Mouse (Mus musculus) regulatory T cell (primary cell): Measurements from ENCODE around the gene Bmp6.

ENCODE experiments used
- in situ Hi-C: fragments of 300-600 bp; cut with MboI, MseI; formaldehyde crosslinking; loops from one replicate; pipeline ENCODE4 v1.15.1; 2025; ENCODE audit warnings: high pct_unique_total_duplicates

Gene Bmp6

GRCm38 (mm10) chr13:38353420-38354255, 8.7 kb downstream of the Bmp6 start:
- in situ Hi-C loops: no loop called here

DNA sequence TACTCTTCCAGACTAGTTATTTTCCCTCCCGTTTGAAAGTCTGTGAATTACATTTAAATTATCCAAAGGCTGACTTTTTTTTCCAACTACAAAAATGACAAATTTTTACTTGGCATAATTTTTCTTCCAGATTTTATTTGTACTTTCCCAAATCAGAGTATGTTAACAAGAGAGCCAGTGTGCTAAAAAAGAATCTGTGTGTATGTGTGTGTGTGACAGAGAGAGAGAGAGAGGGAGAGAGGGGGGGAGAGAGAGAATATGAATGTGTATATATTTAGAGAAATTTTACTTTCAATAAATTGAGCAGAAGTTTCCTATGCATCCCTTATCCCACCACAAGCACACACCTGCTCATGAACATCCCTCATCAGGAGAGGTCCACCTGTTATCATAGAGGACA, 9.4 kb downstream of the Bmp6 start:
- in situ Hi-C loops: no loop called here

DNA sequence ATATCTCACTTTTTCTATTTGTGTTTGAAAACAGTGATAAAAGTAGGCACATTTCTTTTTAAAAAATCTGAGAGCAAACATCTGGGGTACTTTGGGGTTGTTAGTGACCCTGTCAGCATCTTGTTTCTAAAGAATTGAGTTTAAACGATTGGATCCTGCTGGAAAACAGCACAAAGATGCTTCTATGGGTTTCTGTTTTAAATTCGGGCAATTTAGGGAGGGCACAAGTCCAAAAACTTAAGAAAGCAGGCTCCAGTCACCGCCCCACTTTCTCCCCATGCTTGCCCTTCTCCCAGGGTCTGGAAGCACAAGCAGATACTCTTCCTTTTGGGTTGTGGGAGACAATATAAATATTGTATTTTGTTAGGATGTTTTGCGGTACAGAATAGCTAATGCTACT, 14.1 kb downstream of the Bmp6 start:
- in situ Hi-C loops: no loop called here

DNA sequence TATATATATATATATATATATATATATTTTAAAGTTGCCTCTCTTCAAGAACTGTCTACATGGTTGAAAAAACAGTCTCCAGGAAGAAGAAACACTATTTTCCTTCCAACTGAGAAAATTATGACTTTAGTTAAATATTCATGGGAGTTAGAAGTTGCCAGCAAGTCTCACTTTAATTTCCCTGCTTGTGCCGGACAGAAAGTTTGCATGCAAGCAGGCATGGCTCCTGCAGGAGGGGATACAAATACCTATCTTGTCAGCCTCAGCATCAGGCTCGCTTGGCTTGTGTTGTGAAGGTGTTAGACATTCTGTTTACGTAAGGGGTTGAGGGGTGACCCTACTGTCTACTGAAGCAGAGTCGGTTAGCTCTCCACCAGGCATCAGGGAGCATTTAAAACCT, 17.8 kb downstream of the Bmp6 start:
- in situ Hi-C loops: no loop called here

- in situ Hi-C loops: no loop called here
These were observed 19.0 kb downstream of the Bmp6 start for GRCm38 (mm10) chr13:38363869-38364268.

- in situ Hi-C loops: no loop called here
These were observed 24.7 kb downstream of the Bmp6 start for GRCm38 (mm10) chr13:38369624-38370023.

DNA sequence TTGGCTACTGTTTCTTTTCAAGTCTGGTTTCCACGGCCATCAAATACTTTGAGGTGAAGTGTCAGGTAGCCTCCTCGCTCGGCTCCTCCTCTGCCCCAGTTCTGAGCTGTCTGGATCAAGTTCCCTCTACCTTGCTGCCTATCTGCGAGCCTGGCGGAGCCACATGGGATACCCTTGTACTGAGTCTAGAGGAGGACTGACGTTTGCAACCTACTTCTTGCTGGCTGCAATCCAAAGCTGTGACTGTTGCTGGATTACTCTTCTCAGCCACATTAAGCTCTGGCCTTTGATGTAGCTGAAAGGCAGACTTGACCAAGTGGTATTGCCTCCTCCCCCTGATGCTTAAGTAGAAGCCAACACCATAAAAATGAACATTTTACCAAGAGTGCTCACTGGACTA, 31.2 kb downstream of the Bmp6 start:
- in situ Hi-C loops: no loop called here

GRCm38 (mm10) chr13:38377355-38377754, 32.4 kb downstream of the Bmp6 start:
- in situ Hi-C loops: no loop called here

GRCm38 (mm10) chr13:38379806-38380205, 34.9 kb downstream of the Bmp6 start:
- in situ Hi-C loops: no loop called here

- in situ Hi-C loops: no loop called here
These were observed 41.2 kb downstream of the Bmp6 start for GRCm38 (mm10) chr13:38386035-38386559.

GRCm38 (mm10) chr13:38387453-38388040, 42.6 kb downstream of the Bmp6 start:
- in situ Hi-C loops: no loop called here

- in situ Hi-C loops: no loop called here
These were observed 48.5 kb downstream of the Bmp6 start for GRCm38 (mm10) chr13:38393444-38393843.

DNA sequence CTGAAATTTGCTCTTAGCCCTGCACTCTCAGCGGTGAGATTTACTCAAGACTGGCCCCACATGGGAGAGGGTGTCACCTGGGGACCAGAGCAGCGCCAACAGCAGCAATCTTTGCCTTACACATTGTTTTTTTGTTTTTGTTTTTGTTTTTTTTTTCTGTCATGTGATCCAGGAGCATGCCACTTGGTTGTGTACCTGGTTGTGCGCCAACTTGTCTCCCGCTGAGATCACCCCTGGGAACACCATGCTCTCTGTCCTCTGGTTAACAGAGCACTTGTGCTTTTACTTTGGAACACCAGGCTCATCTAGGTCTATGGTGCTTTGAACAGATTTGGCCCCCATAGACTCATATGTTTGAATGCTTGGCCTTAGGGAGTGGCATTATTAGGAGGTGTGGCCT, 50.1 kb downstream of the Bmp6 start:
- in situ Hi-C loops: no loop called here

DNA sequence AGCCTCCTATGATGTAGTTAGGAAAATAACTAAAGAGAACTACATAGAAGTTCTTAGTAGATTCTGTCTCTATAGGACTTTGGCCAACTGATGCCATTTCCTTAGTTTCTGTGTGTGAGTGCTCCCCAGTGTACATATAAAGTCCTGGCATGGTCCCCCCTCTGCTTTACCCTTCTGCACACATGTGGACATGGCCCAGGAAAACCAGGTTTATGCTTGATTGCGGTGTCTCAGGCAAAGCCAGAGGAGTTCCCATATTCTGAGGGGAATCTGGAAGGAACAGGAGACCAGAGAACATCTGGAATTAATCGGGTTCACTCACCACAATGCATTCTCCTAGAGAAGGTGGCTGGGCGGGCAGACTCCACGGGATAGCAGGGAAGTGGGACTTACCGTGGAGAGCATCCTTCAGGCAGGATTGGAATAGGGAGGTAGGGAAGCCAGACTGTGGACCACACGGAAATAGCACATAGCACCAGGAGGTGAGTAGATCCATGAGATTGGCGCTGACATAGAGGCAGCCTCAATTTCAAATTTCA, 52.2 kb downstream of the Bmp6 start:
- in situ Hi-C loops: no loop called here

- in situ Hi-C loops: no loop called here
These were observed 53.8 kb downstream of the Bmp6 start for GRCm38 (mm10) chr13:38398658-38399057.

GRCm38 (mm10) chr13:38400662-38401061, 55.8 kb downstream of the Bmp6 start:
- in situ Hi-C loops: no loop called here

- in situ Hi-C loops: no loop called here
These were observed 62.9 kb downstream of the Bmp6 start for GRCm38 (mm10) chr13:38407611-38408315.

DNA sequence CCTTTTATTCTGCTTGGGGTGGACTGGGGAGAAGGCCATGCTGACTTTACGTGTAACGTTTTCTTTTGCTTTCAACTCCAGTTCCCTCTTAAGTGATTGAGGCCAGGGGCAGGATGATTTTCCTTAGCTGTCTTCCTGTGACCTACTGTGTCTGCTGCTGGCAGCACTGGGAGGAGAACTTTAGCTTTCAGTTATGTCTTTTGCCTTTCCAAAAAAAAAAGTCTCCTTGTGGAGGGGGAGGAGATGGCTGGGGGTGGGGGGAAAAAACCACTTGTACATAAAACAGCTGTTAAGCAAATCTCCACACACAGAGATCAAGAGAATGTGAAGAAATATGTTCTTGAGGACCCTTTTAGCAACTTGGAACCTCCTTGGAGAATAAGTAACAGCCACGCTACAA, 63.7 kb downstream of the Bmp6 start:
- in situ Hi-C loops: no loop called here

DNA sequence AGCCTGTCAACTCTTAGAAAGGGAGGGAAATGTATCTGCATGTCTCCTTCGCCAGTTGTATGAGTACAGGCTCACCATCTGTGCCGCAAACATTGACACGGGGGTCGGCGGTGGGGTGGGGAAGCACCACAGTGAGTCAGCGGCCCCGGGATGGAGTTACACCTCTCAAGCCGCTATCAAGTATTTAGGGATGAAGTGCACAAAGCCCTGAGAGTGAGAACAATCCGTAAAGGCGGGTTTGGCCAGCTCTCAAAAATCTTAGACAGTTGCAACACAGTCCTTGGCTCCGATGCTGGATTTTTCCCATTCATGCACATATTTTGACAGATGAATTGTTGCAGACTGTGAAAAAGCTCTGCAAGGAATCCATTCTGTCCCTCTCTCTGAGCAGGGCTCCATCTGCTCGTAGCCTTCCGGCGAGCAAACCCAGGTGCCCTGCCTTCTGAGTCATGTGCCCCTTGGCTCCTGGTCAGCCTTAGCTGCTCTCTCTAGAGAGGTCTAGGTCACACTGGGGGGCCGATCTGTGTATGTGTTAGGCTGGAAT, 65.5 kb downstream of the Bmp6 start:
- in situ Hi-C loops: no loop called here

DNA sequence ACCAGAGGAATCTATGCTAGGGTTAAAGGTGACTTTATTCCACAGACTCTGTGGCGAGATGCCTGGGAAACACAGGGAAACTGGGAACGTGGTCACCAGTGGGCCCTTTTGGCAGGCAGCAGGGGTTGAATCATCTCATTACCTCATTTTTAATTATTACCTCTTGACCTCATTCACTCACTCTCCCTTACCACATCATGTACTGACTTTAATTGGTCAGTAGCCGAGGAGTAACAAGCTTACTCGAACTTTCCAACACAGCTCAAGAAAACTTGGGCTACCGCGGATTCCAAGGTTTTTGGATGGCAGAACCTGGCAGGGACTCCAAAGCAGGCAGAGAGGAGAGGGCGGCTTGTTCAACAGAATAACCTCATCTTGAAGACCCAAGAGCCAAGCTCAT, 74.9 kb downstream of the Bmp6 start:
- in situ Hi-C loops: no loop called here

- in situ Hi-C loops: no loop called here
These were observed 77.6 kb downstream of the Bmp6 start for GRCm38 (mm10) chr13:38422491-38422890.

- in situ Hi-C loops: no loop called here
These were observed 80.4 kb downstream of the Bmp6 start for GRCm38 (mm10) chr13:38425294-38425693.
